Mouse (Mus musculus): Measurements from ENCODE around the gene Tff2. TPM values are rescaled to one million over a fixed set of nuclear protein-coding genes. Genes with fewer than 3 reads are reported as not detected.

Gene Tff2
- total RNA-seq, 2 experiments from 2014 or later = 0.51 TPM; not detected in 1

Other genes with a start within 250 kb of the Tff2 start
- gene Glp1r, start 242.5 kb downstream of the Tff2 start, total RNA-seq (2021) = under 1 TPM; 0.21 to 0.45 TPM
- under 1 TPM; 0.06 to 0.09 TPM for gene Umodl1, start 189.6 kb downstream of the Tff2 start, total RNA-seq (2021)
- gene Abcg1, start 86.6 kb downstream of the Tff2 start, total RNA-seq (2021) = 10 to 100 TPM; 12.9 to 14.2 TPM
- not detected for gene Tff3, start 14.6 kb downstream of the Tff2 start, total RNA-seq (2021)
- gene Tff1, start 21.0 kb upstream of the Tff2 start, total RNA-seq (2021) = not detected
- gene Tmprss3, start 54.7 kb upstream of the Tff2 start, total RNA-seq (2021) = under 1 TPM in 1 of 2 experiments, not detected in 1; 0.09 TPM
- gene Ubash3a, start 63.6 kb upstream of the Tff2 start, total RNA-seq (2021) = 1 to 10 TPM in 1 of 2 experiments, under 1 TPM in 1; 0.69 to 1.3 TPM
- 1 to 10 TPM; 3.5 to 4.6 TPM for gene Rsph1, start 133.1 kb upstream of the Tff2 start, total RNA-seq (2021)
- 10 to 100 TPM in 1 of 2 experiments, 1 to 10 TPM in 1; 4.4 to 10.9 TPM for gene Slc37a1, start 142.5 kb upstream of the Tff2 start, total RNA-seq (2021)
- 10 to 100 TPM in 1 of 2 experiments, 1 to 10 TPM in 1; 7.9 to 12.7 TPM for gene Pde9a, start 241.9 kb upstream of the Tff2 start, total RNA-seq (2021)

Data from adrenal gland, postnatal 10 days (tissue).